9 mouse cellular contexts compared by ENCODE assay signal in genomic region chr7:98704276-98704675, GRCm38 (mm10). TPM values are rescaled to one million over a fixed set of nuclear protein-coding genes. Genes with fewer than 3 reads are reported as not detected.
DNase-seq lines count a peak whose midpoint lies in the region; ATAC-seq and TF ChIP-seq lines count a peak whose summit lies in the region.
"Had no signal": no experiment of that assay in that cellular context is flagged by ENCODE, and none has a peak within 500 bp of the region (broad histone marks: within the 10 kb centered on the region; RNA-seq: fewer than 3 reads in every experiment).

No protein-coding gene starts in this region.

- H3K27ac ChIP-seq in heart, embryonic 12.5 days (ENCODE audit: poor library complexity, severe bottlenecking) = no peak overlapping the region
- H3K27ac ChIP-seq in MEL (ENCODE audit: control insufficient read depth, low read depth, low read length) = no peak overlapping the region
- H3K27ac ChIP-seq in hindbrain, embryonic 13.5 days = no peak overlapping the region
- peak overlapping the region; percentile 93 for H3K27ac ChIP-seq in midbrain, embryonic 10.5 days (replicated peaks)

- no peak for TF ChIP-seq RAD21 in MEL (IDR thresholded peaks at IDR 0.05; ENCODE audit: low read depth, low read length)

- no peak for TF ChIP-seq CTCF in MEL (IDR thresholded peaks at IDR 0.05 in 2 of 3, conservative IDR thresholded peaks at IDR 0.05 in 1 of 3; ENCODE audit: control insufficient read depth in 1 of 3, insufficient read depth in 1 of 3, low read depth in 2 of 3, low read length in 3 of 3, poor library complexity in 1 of 3, severe bottlenecking in 1 of 3)

- H3K27me3 ChIP-seq in heart, embryonic 12.5 days (replicated peaks) = no peaks in the 10 kb centered on the region
- no peaks in the 10 kb centered on the region for H3K27me3 ChIP-seq in MEL (ENCODE audit: control insufficient read depth in 1 of 2, insufficient read depth in 2 of 2, low read length in 2 of 2)
- no peaks in the 10 kb centered on the region for H3K27me3 ChIP-seq in hindbrain, embryonic 13.5 days
- H3K27me3 ChIP-seq in midbrain, embryonic 10.5 days (ENCODE audit: low read depth, poor library complexity, severe bottlenecking) = no peaks in the 10 kb centered on the region

- DNase-seq in heart, postnatal 36 days = no peak
- DNase-seq in MEL (ENCODE audit: low read depth, low spot score) = no peak
- no peak for DNase-seq in midbrain, embryonic 10.5 days (ENCODE audit: low spot score)
- DNase-seq in c-Kit-positive CD71-positive TER-119-positive erythroid progenitor cells, embryonic 14.5 days (ENCODE audit: low spot score) = no peak
- no peak for DNase-seq in left cerebral cortex, postnatal 25 days (ENCODE audit: low spot score in 2 of 2)
- no peak for DNase-seq in frontal cortex, postnatal 36 days (ENCODE audit: low spot score in 2 of 2)
- DNase-seq: kidney, adult 8-10 months had no signal

- peaks cover 25% of the 10 kb centered on the region for H3K4me1 ChIP-seq in heart, embryonic 12.5 days (replicated peaks)
- H3K4me1 ChIP-seq in MEL (ENCODE audit: control insufficient read depth in 1 of 2, insufficient read depth in 2 of 2, low read length in 2 of 2) = peaks cover 3 to 4% of the 10 kb centered on the region in 2 experiments
- H3K4me1 ChIP-seq in hindbrain, embryonic 13.5 days (replicated peaks) = peaks cover 31% of the 10 kb centered on the region
- peaks cover 31% of the 10 kb centered on the region for H3K4me1 ChIP-seq in midbrain, embryonic 10.5 days

- H3K79me2 ChIP-seq in MEL (ENCODE audit: control insufficient read depth, insufficient read depth, low read length, poor library complexity) = peaks cover 41% of the 10 kb centered on the region

- 66% methylated on average over 5 of the region's 5 CpGs for WGBS in heart, embryonic 12.5 days
- WGBS in hindbrain, embryonic 13.5 days = 67% methylated on average over 5 of the region's 5 CpGs
- 74% methylated on average over 5 of the region's 5 CpGs for WGBS in midbrain, embryonic 10.5 days

- H3K9ac ChIP-seq in heart, embryonic 12.5 days = peak overlapping the region; percentile 96
- H3K9ac ChIP-seq in MEL (ENCODE audit: control insufficient read depth, low read depth, low read length, poor library complexity, severe bottlenecking) = peak overlapping the region; percentile 76
- peak overlapping the region; percentile 96 for H3K9ac ChIP-seq in hindbrain, embryonic 13.5 days

- peak overlapping the region; percentile 94 for H3K4me3 ChIP-seq in heart, embryonic 12.5 days
- H3K4me3 ChIP-seq in MEL (ENCODE audit: control insufficient read depth in 1 of 2, insufficient read depth in 1 of 2, low read depth in 2 of 2, low read length in 2 of 2) = peak overlapping the region; percentile 99
- peak overlapping the region; percentile 97 for H3K4me3 ChIP-seq in hindbrain, embryonic 13.5 days
- peak overlapping the region; percentile 87 for H3K4me3 ChIP-seq in midbrain, embryonic 10.5 days

- no peak for TF ChIP-seq POLR2A in MEL (IDR thresholded peaks at IDR 0.05; ENCODE audit: control insufficient read depth in 1 of 2, insufficient read depth in 1 of 2, low read depth in 1 of 2, low read length in 2 of 2, poor library complexity in 1 of 2)

- peak overlapping the region; percentile 81 for H3K4me2 ChIP-seq in heart, embryonic 12.5 days
- peak overlapping the region; percentile 85 for H3K4me2 ChIP-seq in hindbrain, embryonic 13.5 days

- no peak for TF ChIP-seq EP300 in MEL (IDR thresholded peaks at IDR 0.05; ENCODE audit: low read depth in 1 of 2, low read length in 2 of 2)

- no peaks in the 10 kb centered on the region for H3K9me3 ChIP-seq in heart, embryonic 12.5 days (replicated peaks)
- no peaks in the 10 kb centered on the region for H3K9me3 ChIP-seq in MEL (replicated peaks; ENCODE audit: insufficient read depth, low read length)
- no peaks in the 10 kb centered on the region for H3K9me3 ChIP-seq in hindbrain, embryonic 13.5 days
- no peaks in the 10 kb centered on the region for H3K9me3 ChIP-seq in midbrain, embryonic 10.5 days (replicated peaks)

- intact Hi-C loops in heart, postnatal 36 days (cut with DNase I) = no loop called here
- intact Hi-C loops in left cerebral cortex, postnatal 25 days (cut with DNase I) = loop anchor here (10.0 kb wide), 1 partner anchor 219 kb away; the partner anchor contains the start of gene Lrrc32

- 0 out of 2 replicates have a peak, but pooled peaks cover 2% of the 10 kb centered on the region for H3K36me3 ChIP-seq in heart, embryonic 12.5 days
- peaks cover 6 to 23% of the 10 kb centered on the region in 2 experiments; a peak in 3 of 4 replicates for H3K36me3 ChIP-seq in MEL (ENCODE audit: control insufficient read depth in 1 of 2, insufficient read depth in 2 of 2, low read length in 2 of 2)
- no peaks in the 10 kb centered on the region for H3K36me3 ChIP-seq in hindbrain, embryonic 13.5 days
- peaks cover 5% of the 10 kb centered on the region for H3K36me3 ChIP-seq in midbrain, embryonic 10.5 days

- no peak for ATAC-seq in heart, embryonic 12.5 days (ENCODE audit: insufficient number of reproducible peaks, low FRiP score)
- ATAC-seq in hindbrain, embryonic 13.5 days (ENCODE audit: low FRiP score) = no peak

TF ChIP-seq in MEL, 35 proteins besides CTCF, POLR2A, EP300 and RAD21:
- TF ChIP-seq KAT2A (conservative IDR thresholded peaks at IDR 0.05; ENCODE audit: low read depth, low read length) = no peak
- no peak for TF ChIP-seq TBP (IDR thresholded peaks at IDR 0.05; ENCODE audit: low read depth, low read length)
- no peak for TF ChIP-seq USF2 (IDR thresholded peaks at IDR 0.05; ENCODE audit: borderline replicate concordance in 1 of 2, insufficient read depth in 1 of 2, low read depth in 1 of 2, low read length in 2 of 2)
- TF ChIP-seq GABPA (IDR thresholded peaks at IDR 0.05; ENCODE audit: low read depth, low read length) = no peak
- TF ChIP-seq CHD1 (IDR thresholded peaks at IDR 0.05; ENCODE audit: low read depth, low read length) = no peak

RNA-seq across cellular contexts. Expression of gene Thap12, which starts 1.4 kb away (rescaled TPM):
- polyA plus RNA-seq in heart, embryonic 12.5 days (2016; fragmentation: Nextera tagmentation; extraction: Ambion mirVana) = 49.2 and 50.1 TPM in 2 replicates
- total RNA-seq in heart, postnatal 36 days (2021) = 10 to 100 TPM; 71.1 to 72.8 TPM
- total RNA-seq in MEL (2012; rRNA removed) = 45.0 and 52.7 TPM in 2 replicates
- polyA plus RNA-seq in MEL (2012; ENCODE audit: insufficient read depth in 1 of 2, insufficient read length in 2 of 2, low read depth in 1 of 2, low replicate concordance in 2 of 2, missing spikeins in 1 of 2) = 100 to 1,000 TPM in 1 of 2 experiments, 10 to 100 TPM in 1; 47.7 to 140 TPM
- 45.9 and 49.4 TPM in 2 replicates for polyA plus RNA-seq in hindbrain, embryonic 13.5 days (2015; fragmentation: Nextera tagmentation; extraction: Ambion mirVana)
- polyA plus RNA-seq in midbrain, embryonic 10.5 days (2016; fragmentation: Nextera tagmentation; extraction: Ambion mirVana) = 60.6 and 63.9 TPM in 2 replicates
- total RNA-seq in left cerebral cortex, postnatal 25 days (2021) = 10 to 100 TPM; 60.8 to 61.8 TPM

RNA-seq across cellular contexts. Expression of gene Emsy, which starts 47.7 kb away (rescaled TPM):
- 28.2 and 34.1 TPM in 2 replicates for polyA plus RNA-seq in heart, embryonic 12.5 days (2016; fragmentation: Nextera tagmentation; extraction: Ambion mirVana)
- total RNA-seq in heart, postnatal 36 days (2021) = 10 to 100 TPM; 25.3 to 27.3 TPM
- total RNA-seq in MEL (2012; rRNA removed) = 10.2 and 10.9 TPM in 2 replicates
- 10 to 100 TPM in 1 of 2 experiments, not detected in 1; 24.1 TPM for polyA plus RNA-seq in MEL (2012; ENCODE audit: insufficient read depth in 1 of 2, insufficient read length in 2 of 2, low read depth in 1 of 2, low replicate concordance in 2 of 2, missing spikeins in 1 of 2)
- 35.0 and 36.2 TPM in 2 replicates for polyA plus RNA-seq in hindbrain, embryonic 13.5 days (2015; fragmentation: Nextera tagmentation; extraction: Ambion mirVana)
- 38.1 and 42.9 TPM in 2 replicates for polyA plus RNA-seq in midbrain, embryonic 10.5 days (2016; fragmentation: Nextera tagmentation; extraction: Ambion mirVana)
- 10 to 100 TPM; 62.4 to 68.4 TPM for total RNA-seq in left cerebral cortex, postnatal 25 days (2021)
